Mouse (Mus musculus) lung, adult 2 months (tissue): Measurements from ENCODE around the gene Hes7.

Source experiments
- CTCF ChIP-seq: fragments of 200-500 bp; IDR thresholded peaks from 2 replicates; pipeline ENCODE4 v1.5.1; 2011; ENCODE audit warnings: mild to moderate bottlenecking, low read length, control low read depth; ENCODE audit not compliant: insufficient read depth
- POLR2A ChIP-seq: fragments of 200-500 bp; IDR thresholded peaks from 2 replicates; pipeline ENCODE4 v1.6.1; 2011; ENCODE audit warnings: low read depth, mild to moderate bottlenecking, control low read depth, low read length, borderline replicate concordance; ENCODE audit errors: extremely low read depth

- no peak for TF ChIP-seq CTCF
- no peak for TF ChIP-seq POLR2A
These were observed 16.4 kb upstream of the Hes7 start for GRCm38 (mm10) chr11:69103531-69104435.
